Mouse (Mus musculus): Measurements from ENCODE around the gene Gm20826. TPM values are rescaled to one million over a fixed set of nuclear protein-coding genes. Genes with fewer than 3 reads are reported as not detected.
"Not testable (repeated sequence)": the region's sequence is repeated elsewhere in the genome, so short reads cannot be mapped to it uniquely, and the experiment has no call there.

Gm20826 gene
- not detected in 2 replicates for polyA plus RNA-seq (2014; fragmentation: Nextera tagmentation; extraction: Ambion mirVana)

- not testable (repeated sequence) for H3K27me3 ChIP-seq (ENCODE audit: control insufficient read depth, insufficient read depth, low read length); DNase-seq (ENCODE audit: low spot score); H3K9ac ChIP-seq (ENCODE audit: low read length); H3K4me1 ChIP-seq (ENCODE audit: control insufficient read depth, insufficient read depth, low read length); ATAC-seq (ENCODE audit: insufficient read depth, low FRiP score, low TSS enrichment); H3K9me3 ChIP-seq (ENCODE audit: control insufficient read depth, low read length); H3K4me2 ChIP-seq (ENCODE audit: low read depth); H3K4me3 ChIP-seq (ENCODE audit: low read depth, low read length); H3K27ac ChIP-seq (ENCODE audit: low read depth, low read length); H3K36me3 ChIP-seq (ENCODE audit: control insufficient read depth, insufficient read depth, low read length)
- no CpG with 5 or more reads among the region's 3 CpGs for WGBS
These were observed at the start of gene Gm20826 for GRCm38 (mm10) chrY:7638389-7638788. Gm20826 (minus strand) TSS chrY:7638489.

Other genes with a start within 250 kb of the Gm20826 start
- not detected in 2 replicates for gene Gm21788, start 233.5 kb downstream of the Gm20826 start, polyA plus RNA-seq (2014; fragmentation: Nextera tagmentation; extraction: Ambion mirVana)
- gene Gm28576, start 84.5 kb upstream of the Gm20826 start, polyA plus RNA-seq (2014; fragmentation: Nextera tagmentation; extraction: Ambion mirVana): not detected in 2 replicates

Data from neural tube, embryonic 11.5 days (tissue).